In genomic region chr8:73281996-73282395, GRCm38 (mm10) we compare ENCODE assay signal across 13 mouse cellular contexts.
DNase-seq lines count a peak whose midpoint lies in the region; ATAC-seq and TF ChIP-seq lines count a peak whose summit lies in the region.
"Had no signal": no experiment of that assay in that cellular context is flagged by ENCODE, and none has a peak within 500 bp of the region (broad histone marks: within the 10 kb centered on the region; RNA-seq: fewer than 3 reads in every experiment).

No protein-coding gene starts in this region.

- no peak for TF ChIP-seq CTCF in lung, adult 2 months (IDR thresholded peaks at IDR 0.05; ENCODE audit: insufficient read depth, low read length)

- peak; percentile 94 for DNase-seq in heart, adult 11 months
- DNase-seq in heart, embryonic 10.5 days (ENCODE audit: low spot score): no peak
- peak; percentile 20 for DNase-seq in lung, postnatal 14 days
- no peak for DNase-seq in lung, adult 2 months
- peak; percentile 48 to 52 for DNase-seq in cerebellum, adult 18-20 months
- DNase-seq in heart, postnatal 10 days: peak; percentile 56 to 72
- no peak for DNase-seq in ovary, postnatal 36 days (ENCODE audit: low spot score)
- DNase-seq: retina, postnatal 1 day had no signal

- 86% methylated on average over 4 of the region's 4 CpGs for WGBS in heart, embryonic 10.5 days
- 89% methylated on average over 4 of the region's 4 CpGs for WGBS in lung, adult 2 months
- 89% methylated on average over 4 of the region's 4 CpGs for WGBS in forebrain, embryonic 13.5 days

- H3K36me3 ChIP-seq in heart, embryonic 10.5 days: no peaks in the 10 kb centered on the region
- no peaks in the 10 kb centered on the region for H3K36me3 ChIP-seq in forebrain, embryonic 13.5 days (ENCODE audit: poor library complexity, severe bottlenecking)
- H3K36me3 ChIP-seq: limb, embryonic 12.5 days had no signal

- no peak overlapping the region for H3K4me3 ChIP-seq in heart, embryonic 10.5 days
- H3K4me3 ChIP-seq in lung, adult 2 months (replicated peaks; ENCODE audit: extremely low read depth, low read depth, low read length): no peak overlapping the region
- H3K4me3 ChIP-seq in forebrain, embryonic 13.5 days: no peak overlapping the region
- H3K4me3 ChIP-seq: erythroblast, embryonic 14.5 days; limb, embryonic 12.5 days had no signal

- H3K4me2 ChIP-seq in forebrain, embryonic 13.5 days: no peak overlapping the region
- H3K4me2 ChIP-seq: limb, embryonic 12.5 days had no signal

- TF ChIP-seq POLR2A in lung, adult 2 months (IDR thresholded peaks at IDR 0.05; ENCODE audit: borderline replicate concordance, extremely low read depth, low read depth, low read length): no peak

- H3K9ac ChIP-seq in forebrain, embryonic 13.5 days: no peak overlapping the region
- H3K9ac ChIP-seq: limb, embryonic 12.5 days had no signal

- no peak for ATAC-seq in forebrain, embryonic 13.5 days

- peaks cover 8% of the 10 kb centered on the region; the same call in 1 of the 2 replicates for H3K4me1 ChIP-seq in heart, embryonic 10.5 days
- no peaks in the 10 kb centered on the region for H3K4me1 ChIP-seq in lung, adult 2 months (ENCODE audit: control insufficient read depth, insufficient read depth, low read length)
- H3K4me1 ChIP-seq in forebrain, embryonic 13.5 days: no peaks in the 10 kb centered on the region
- H3K4me1 ChIP-seq: limb, embryonic 12.5 days had no signal

- intact Hi-C loops in heart, postnatal 10 days (cut with DNase I): no loop called here

- H3K9me3 ChIP-seq in heart, embryonic 10.5 days: no peaks in the 10 kb centered on the region
- no peaks in the 10 kb centered on the region for H3K9me3 ChIP-seq in forebrain, embryonic 13.5 days (replicated peaks)
- H3K9me3 ChIP-seq: limb, embryonic 12.5 days had no signal

- H3K27ac ChIP-seq in heart, embryonic 10.5 days: no peak overlapping the region
- H3K27ac ChIP-seq in forebrain, embryonic 13.5 days: no peak overlapping the region
- H3K27ac ChIP-seq: limb, embryonic 12.5 days; macrophage had no signal

- no peaks in the 10 kb centered on the region for H3K27me3 ChIP-seq in heart, embryonic 10.5 days (ENCODE audit: insufficient read depth, poor library complexity, severe bottlenecking)
- H3K27me3 ChIP-seq in forebrain, embryonic 13.5 days: no peaks in the 10 kb centered on the region
- H3K27me3 ChIP-seq: CH12.LX; limb, embryonic 12.5 days had no signal

Comparison
In these comparisons a context has a peak if more than half of its experiments do, and no peak if none do; other contexts are left out.
1. DNase-seq: peak in heart, adult 11 months (single experiment), lung, postnatal 14 days (single experiment), cerebellum, adult 18-20 months (2 of 2) and heart, postnatal 10 days (2 of 2); none in heart, embryonic 10.5 days (single experiment), lung, adult 2 months (single experiment) and ovary, postnatal 36 days (single experiment).